In the genomic region with DNA sequence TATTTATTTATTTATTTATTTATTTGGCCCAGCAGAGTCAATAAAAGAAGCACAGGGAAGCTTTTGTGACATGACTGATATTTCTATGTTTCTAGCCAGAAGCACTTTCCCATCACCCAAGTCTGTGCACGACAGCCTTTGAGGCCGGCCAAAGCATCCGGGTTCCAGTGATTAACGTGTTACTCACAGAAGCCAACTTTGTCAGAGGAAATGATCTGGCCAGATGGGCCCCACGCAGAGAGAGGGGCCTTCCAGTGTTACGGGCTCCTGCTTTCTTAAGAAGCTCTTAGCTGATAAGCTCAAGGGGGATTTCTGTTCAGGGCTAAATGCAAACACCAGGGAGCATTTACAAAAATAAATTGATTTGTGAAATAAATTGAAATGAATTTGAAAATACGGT, we compare ENCODE assay signal across 12 mouse cellular contexts. TPM values are rescaled to one million over a fixed set of nuclear protein-coding genes. Genes with fewer than 3 reads are reported as not detected.
DNase-seq lines count a peak whose midpoint lies in the region; ATAC-seq and TF ChIP-seq lines count a peak whose summit lies in the region.
"Had no signal": no experiment of that assay in that cellular context is flagged by ENCODE, and none has a peak within 500 bp of the region (broad histone marks: within the 10 kb centered on the region; RNA-seq: fewer than 3 reads in every experiment).

No protein-coding gene starts in this region.

- no peak for TF ChIP-seq CTCF in midbrain, postnatal 0 days (IDR thresholded peaks at IDR 0.05)
- no peak for TF ChIP-seq CTCF in liver, embryonic 14.5 days (IDR thresholded peaks at IDR 0.05; ENCODE audit: low read depth)

- ATAC-seq in midbrain, postnatal 0 days (ENCODE audit: low FRiP score), result no peak
- ATAC-seq in midbrain, embryonic 14.5 days (ENCODE audit: low FRiP score, low TSS enrichment), result no peak
- ATAC-seq in liver, embryonic 14.5 days (ENCODE audit: insufficient read depth), result peak; percentile 65; the same call in 1 of the 2 replicates

- peaks cover 9% of the 10 kb centered on the region; the same call in 1 of the 2 replicates for H3K36me3 ChIP-seq in heart, embryonic 10.5 days
- no peaks in the 10 kb centered on the region for H3K36me3 ChIP-seq in midbrain, postnatal 0 days (ENCODE audit: insufficient read depth, low read length)
- H3K36me3 ChIP-seq in midbrain, embryonic 14.5 days (ENCODE audit: control insufficient read depth, insufficient read depth, low read length), result no peaks in the 10 kb centered on the region
- H3K36me3 ChIP-seq in liver, embryonic 14.5 days (replicated peaks; ENCODE audit: control insufficient read depth, insufficient read depth, low read depth), result no peaks in the 10 kb centered on the region

- DNase-seq in heart, adult 11 months, result peak; percentile 93
- no peak for DNase-seq in heart, embryonic 10.5 days (ENCODE audit: low spot score)
- peak; percentile 48 for DNase-seq in midbrain, postnatal 0 days (ENCODE audit: low spot score)
- DNase-seq in midbrain, embryonic 14.5 days, result no peak
- DNase-seq in heart, adult 9 months (ENCODE audit: low spot score in 2 of 2), result peak; percentile 30 to 31
- no peak for DNase-seq in liver, embryonic 14.5 days (ENCODE audit: low read depth in 3 of 3, low spot score in 3 of 3)
- no peak for DNase-seq in frontal cortex, postnatal 14 days (ENCODE audit: low spot score in 2 of 2)
- DNase-seq in urinary bladder, adult 2 months (ENCODE audit: low spot score), result no peak
- DNase-seq: cerebellum, postnatal 36 days; kidney, adult 2 months; thymus, postnatal 25 days had no signal

- H3K9me3 ChIP-seq in heart, embryonic 10.5 days, result no peaks in the 10 kb centered on the region
- H3K9me3 ChIP-seq in midbrain, postnatal 0 days (ENCODE audit: low read length), result no peaks in the 10 kb centered on the region
- no peaks in the 10 kb centered on the region for H3K9me3 ChIP-seq in midbrain, embryonic 14.5 days (ENCODE audit: control insufficient read depth, low read length)
- no peaks in the 10 kb centered on the region; the same call in 1 of the 2 replicates for H3K9me3 ChIP-seq in liver, embryonic 14.5 days (ENCODE audit: control insufficient read depth, low read length)

- H3K4me2 ChIP-seq in midbrain, postnatal 0 days (ENCODE audit: low read depth, low read length, poor library complexity, severe bottlenecking), result no peak overlapping the region
- no peak overlapping the region for H3K4me2 ChIP-seq in midbrain, embryonic 14.5 days (ENCODE audit: low read length)
- no peak overlapping the region for H3K4me2 ChIP-seq in liver, embryonic 14.5 days (ENCODE audit: low read depth)

- WGBS in heart, embryonic 10.5 days, result 36% methylated on average over 7 of the region's 7 CpGs
- WGBS in midbrain, postnatal 0 days, result 54% methylated on average over 7 of the region's 7 CpGs
- WGBS in midbrain, embryonic 14.5 days, result 65% methylated on average over 7 of the region's 7 CpGs
- WGBS in liver, embryonic 14.5 days (ENCODE audit: insufficient replicate concordance), result 18% methylated on average over 7 of the region's 7 CpGs

- no peaks in the 10 kb centered on the region for H3K27me3 ChIP-seq in heart, embryonic 10.5 days (ENCODE audit: insufficient read depth, poor library complexity, severe bottlenecking)
- H3K27me3 ChIP-seq in midbrain, postnatal 0 days (ENCODE audit: insufficient read depth, low read length), result no peaks in the 10 kb centered on the region
- H3K27me3 ChIP-seq in midbrain, embryonic 14.5 days (ENCODE audit: control insufficient read depth, insufficient read depth, low read length), result no peaks in the 10 kb centered on the region
- H3K27me3 ChIP-seq in liver, embryonic 14.5 days (ENCODE audit: control insufficient read depth, insufficient read depth, low read length), result no peaks in the 10 kb centered on the region

- no peak overlapping the region for H3K4me3 ChIP-seq in heart, embryonic 10.5 days
- no peak overlapping the region for H3K4me3 ChIP-seq in midbrain, postnatal 0 days (ENCODE audit: low read depth, low read length)
- H3K4me3 ChIP-seq in midbrain, embryonic 14.5 days (replicated peaks; ENCODE audit: low read depth, low read length), result no peak overlapping the region
- no peak overlapping the region for H3K4me3 ChIP-seq in liver, embryonic 14.5 days (ENCODE audit: insufficient read depth in 1 of 2, low read depth in 2 of 2, low read length in 2 of 2)
- H3K4me3 ChIP-seq: forebrain, embryonic 10.5 days had no signal

- TF ChIP-seq EP300 in liver, embryonic 14.5 days (IDR thresholded peaks at IDR 0.05; ENCODE audit: low read depth), result no peak

- H3K9ac ChIP-seq in midbrain, postnatal 0 days (replicated peaks; ENCODE audit: low read length, poor library complexity, severe bottlenecking), result no peak overlapping the region
- no peak overlapping the region for H3K9ac ChIP-seq in midbrain, embryonic 14.5 days (replicated peaks; ENCODE audit: low read length)
- no peak overlapping the region for H3K9ac ChIP-seq in liver, embryonic 14.5 days (replicated peaks)

- H3K4me1 ChIP-seq in heart, embryonic 10.5 days, result 0 out of 2 replicates have a peak, but pooled peaks cover 7% of the 10 kb centered on the region
- H3K4me1 ChIP-seq in midbrain, postnatal 0 days (ENCODE audit: insufficient read depth, low read length), result peaks cover 4% of the 10 kb centered on the region; the same call in 1 of the 2 replicates
- 0 out of 2 replicates have a peak, but pooled peaks cover 4% of the 10 kb centered on the region for H3K4me1 ChIP-seq in midbrain, embryonic 14.5 days (ENCODE audit: control insufficient read depth, insufficient read depth, low read length)
- H3K4me1 ChIP-seq in liver, embryonic 14.5 days (replicated peaks; ENCODE audit: control insufficient read depth in 2 of 2, insufficient read depth in 2 of 2, low read length in 1 of 2), result peaks cover 7 to 8% of the 10 kb centered on the region in 2 experiments; a peak in 3 of 4 replicates

- no peak overlapping the region for H3K27ac ChIP-seq in heart, embryonic 10.5 days
- H3K27ac ChIP-seq in midbrain, postnatal 0 days (ENCODE audit: low read depth, low read length), result no peak overlapping the region
- H3K27ac ChIP-seq in midbrain, embryonic 14.5 days (replicated peaks; ENCODE audit: low read depth, low read length), result no peak overlapping the region
- H3K27ac ChIP-seq in liver, embryonic 14.5 days, result no peak overlapping the region
- H3K27ac ChIP-seq: forebrain, embryonic 10.5 days had no signal

RNA-seq across cellular contexts. Expression of a gene that starts 40.4 kb away (rescaled TPM):
- polyA plus RNA-seq in heart, embryonic 10.5 days (2016; fragmentation: Nextera tagmentation; extraction: Ambion mirVana), result 14.7 and 22.5 TPM in 2 replicates
- total RNA-seq in midbrain, postnatal 0 days (2014; rRNA removed), result 12.3 and 14.9 TPM in 2 replicates
- polyA plus RNA-seq in midbrain, postnatal 0 days (2015; fragmentation: Nextera tagmentation; extraction: Ambion mirVana), result 10.1 and 10.6 TPM in 2 replicates
- polyA plus RNA-seq in midbrain, embryonic 14.5 days (2014; fragmentation: Nextera tagmentation; extraction: Ambion mirVana), result 19.3 and 26.2 TPM in 2 replicates
- 2.3 and 2.8 TPM in 2 replicates for polyA plus RNA-seq in liver, embryonic 14.5 days (2012; rRNA removed)
- polyA plus RNA-seq in liver, embryonic 14.5 days (2014; fragmentation: Nextera tagmentation; extraction: Ambion mirVana), result 3.6 and 4.5 TPM in 2 replicates
- polyA plus RNA-seq in urinary bladder, adult 2 months (2012; rRNA removed), result 8.4 and 9.0 TPM in 2 replicates

Comparison
In these comparisons a context has a peak if more than half of its experiments do, and no peak if none do; other contexts are left out.
1. DNase-seq: peak in heart, adult 11 months (single experiment), midbrain, postnatal 0 days (single experiment) and heart, adult 9 months (2 of 2); none in heart, embryonic 10.5 days (single experiment), midbrain, embryonic 14.5 days (single experiment), liver, embryonic 14.5 days (0 of 3), frontal cortex, postnatal 14 days (0 of 2) and urinary bladder, adult 2 months (single experiment).